Mouse (Mus musculus): ENCODE results near the gene Abcd4.
A peak's percentile ranks its signal among the peaks of the same experiment; 100 is the strongest.

The Abcd4 gene

DNA sequence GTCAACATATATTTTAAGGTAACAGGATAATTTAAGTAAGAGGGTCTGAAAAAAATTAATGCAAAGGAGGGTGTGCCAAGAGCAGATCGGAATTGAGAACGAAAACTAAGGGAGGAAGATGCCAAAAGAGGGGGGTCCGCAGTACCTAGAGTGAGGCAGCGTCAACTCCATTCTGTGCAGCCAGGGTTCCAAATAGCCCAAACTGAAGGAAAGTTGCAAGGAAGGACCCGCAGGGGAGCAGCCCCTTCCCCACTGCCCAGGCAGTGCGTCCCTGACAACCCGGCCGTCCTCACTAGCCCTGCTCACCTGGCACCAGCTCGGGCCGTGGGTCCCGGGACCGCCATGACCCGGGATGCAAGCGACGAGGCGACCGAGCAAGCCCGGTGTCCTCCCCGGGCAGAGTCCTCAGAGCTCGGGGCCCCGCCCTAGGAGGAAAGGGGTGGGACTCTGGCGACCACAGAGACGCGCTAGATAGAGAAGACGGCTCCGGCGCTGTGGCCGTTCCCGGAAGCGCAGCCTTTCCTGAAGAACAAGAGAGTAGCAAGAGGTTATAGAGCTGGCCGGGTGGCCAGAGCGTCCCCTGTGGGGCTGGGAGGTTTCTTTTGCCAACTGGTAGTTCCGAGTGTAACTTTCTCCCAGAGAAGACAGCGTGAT, at the start of gene Abcd4:
Gene Abcd4 (minus strand): TSS at position 437 of the 654 bp plus-strand sequence.
- peak; percentile 89 for DNase-seq

DNA sequence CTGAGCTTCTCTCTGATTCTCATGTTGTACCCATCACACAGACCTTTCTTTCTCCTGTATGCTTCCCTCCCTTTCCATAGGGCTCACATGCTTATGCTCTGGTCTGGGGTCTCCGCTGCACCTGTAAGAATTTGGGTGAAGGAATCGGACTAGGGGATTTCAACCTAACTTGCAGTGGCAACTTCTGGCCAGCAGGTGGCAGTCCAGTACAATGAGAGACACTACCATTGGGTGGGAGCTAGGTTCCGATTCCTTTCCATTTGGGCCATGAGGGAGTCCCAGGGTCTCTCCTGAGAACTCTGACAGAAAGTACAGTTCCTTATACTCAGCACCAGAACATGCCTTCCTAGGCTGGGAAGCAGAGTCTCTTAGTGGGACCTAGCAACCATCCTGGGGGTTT, 36.7 kb upstream of the Abcd4 start:
- peak; percentile 56 for DNase-seq

DNA sequence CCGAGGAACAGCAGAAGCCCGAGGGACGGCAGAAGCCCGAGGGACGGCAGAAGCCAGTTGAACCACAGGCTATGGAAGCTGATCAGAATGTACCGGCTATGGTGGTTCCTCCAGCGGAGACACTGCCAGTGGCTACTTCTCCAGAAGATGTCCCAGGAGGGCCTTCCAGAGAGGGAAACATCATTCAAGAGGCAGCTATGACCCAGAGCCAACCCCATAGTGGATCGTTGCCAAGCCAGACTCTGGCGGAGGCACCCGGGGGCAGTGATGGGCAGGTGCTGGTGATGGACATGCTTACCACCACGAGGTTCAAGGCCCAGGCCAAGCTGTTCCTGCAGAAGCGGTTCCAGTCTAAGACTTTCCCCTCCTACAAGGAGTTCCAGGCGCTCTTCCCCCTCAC, 33.0 kb upstream of the Abcd4 start:
- no peak for DNase-seq

DNA sequence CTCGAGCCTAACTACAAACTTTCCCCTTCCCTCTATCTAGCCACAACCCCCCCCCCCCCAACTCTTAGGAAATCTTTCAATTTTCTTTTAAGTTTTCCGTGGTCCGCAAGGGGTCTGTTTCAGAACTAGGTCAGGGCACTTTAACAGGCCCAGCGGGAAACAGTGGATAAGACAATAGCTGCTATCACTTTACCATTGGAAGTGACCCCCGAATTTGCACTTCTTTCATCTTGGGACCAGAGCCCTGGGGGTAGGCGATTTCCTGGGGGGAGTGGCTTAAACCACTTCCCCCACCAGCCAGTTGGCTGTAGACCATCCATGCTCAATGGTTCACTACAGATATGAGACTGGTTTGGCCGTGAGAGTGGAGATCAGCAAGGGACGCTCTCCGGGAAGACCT, 23.4 kb upstream of the Abcd4 start, which contains the start of gene Vrtn:
Gene Vrtn (plus strand): TSS at position 366 of the 400 bp plus-strand sequence.
- no peak for DNase-seq

GRCm38 (mm10) chr12:84640253-84640652, 23.0 kb upstream of the Abcd4 start:
- DNase-seq: no peak

GRCm38 (mm10) chr12:84631867-84632266, 14.7 kb upstream of the Abcd4 start:
- no peak for DNase-seq

- DNase-seq: no peak
Observed at GRCm38 (mm10) chr12:84625116-84625515, 7.9 kb upstream of the Abcd4 start.

DNA sequence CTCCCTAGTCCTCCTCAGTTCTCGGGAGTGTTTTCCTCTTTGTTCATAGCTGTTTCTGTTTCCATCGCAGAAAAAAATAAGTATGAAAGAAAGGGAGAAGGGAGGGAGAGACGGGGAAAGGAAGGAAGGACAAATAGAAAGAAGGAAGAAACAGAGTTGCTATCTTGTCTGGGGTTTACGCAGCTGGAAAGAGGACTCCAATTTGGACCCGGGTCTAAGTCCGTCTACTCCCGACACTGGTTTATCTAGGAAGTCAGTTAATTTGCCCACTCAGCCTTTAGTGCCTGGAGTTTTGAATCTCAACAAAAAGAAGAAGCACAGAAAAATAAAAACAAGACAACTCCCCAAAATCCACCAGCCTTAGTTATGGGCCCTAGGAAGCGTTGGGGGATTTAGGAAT, 7.4 kb upstream of the Abcd4 start:
- DNase-seq: no peak

- DNase-seq: no peak
Observed at GRCm38 (mm10) chr12:84620975-84621374, 3.8 kb upstream of the Abcd4 start.

DNA sequence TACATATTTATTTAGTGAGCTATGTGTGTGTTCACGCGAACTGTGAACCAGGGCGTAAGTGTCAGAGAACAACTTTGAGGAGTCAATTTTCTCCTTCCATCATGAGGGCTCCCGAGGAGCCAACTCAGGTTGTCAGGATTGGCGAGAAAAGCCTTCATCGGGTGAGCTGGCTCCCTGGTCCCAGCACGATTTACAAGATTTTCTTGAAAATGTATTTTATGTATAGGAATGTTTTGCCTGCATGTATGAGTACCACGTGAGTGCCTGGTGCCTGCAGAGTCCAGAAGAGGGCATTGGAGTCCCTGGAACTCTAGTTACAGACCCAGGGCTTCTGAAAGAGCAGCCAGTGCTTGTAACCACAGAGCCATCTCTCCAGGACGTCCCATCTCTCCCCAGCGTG, 450 bp upstream of the Abcd4 start:
- no peak for DNase-seq

DNA sequence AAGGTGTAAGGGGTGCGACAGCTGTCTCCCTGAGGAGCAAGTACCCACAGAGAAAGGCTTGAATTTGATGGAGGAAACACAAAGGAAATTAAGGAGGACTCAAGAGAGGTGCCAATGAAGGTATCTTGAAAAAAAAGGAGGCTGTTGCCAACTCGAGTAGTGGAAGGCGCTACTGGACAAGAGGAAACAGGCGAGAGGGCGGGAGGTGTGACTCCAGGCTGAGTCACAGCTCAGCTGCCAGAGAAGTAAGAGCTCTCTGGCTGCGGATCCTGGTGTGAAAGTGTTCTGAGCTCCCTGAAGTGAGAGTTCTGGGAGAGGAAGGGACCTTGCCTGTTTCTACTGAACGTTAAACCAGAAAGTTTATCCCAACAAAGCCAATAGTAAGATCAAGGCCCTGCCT, 2.7 kb downstream of the Abcd4 start:
- DNase-seq: peak; percentile 47

DNA sequence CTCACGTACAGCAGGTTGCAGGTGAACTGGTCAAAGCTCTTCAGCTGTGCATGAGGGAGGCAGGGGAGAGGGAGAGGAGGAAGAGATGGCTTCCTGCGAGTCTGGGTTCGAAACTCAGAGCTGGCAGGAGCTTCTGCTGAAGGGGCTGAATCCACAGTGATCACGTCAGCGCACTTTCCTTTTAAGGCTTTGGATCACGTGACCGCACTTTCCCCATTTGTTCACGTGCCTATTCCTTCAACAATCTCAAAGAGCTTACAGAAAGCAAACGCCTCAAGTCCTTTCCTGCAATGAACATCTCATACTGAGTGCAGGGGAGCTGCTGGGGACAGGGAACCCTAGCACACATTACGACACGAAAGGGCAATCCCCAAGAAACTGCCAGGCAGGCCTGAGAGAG, 3.2 kb downstream of the Abcd4 start:
- no peak for DNase-seq

- DNase-seq: no peak
Observed at GRCm38 (mm10) chr12:84612518-84612917, 4.7 kb downstream of the Abcd4 start.

GRCm38 (mm10) chr12:84611718-84612117, 5.5 kb downstream of the Abcd4 start:
- DNase-seq: no peak

- DNase-seq: no peak
Observed at GRCm38 (mm10) chr12:84605860-84606259, 11.4 kb downstream of the Abcd4 start.

DNA sequence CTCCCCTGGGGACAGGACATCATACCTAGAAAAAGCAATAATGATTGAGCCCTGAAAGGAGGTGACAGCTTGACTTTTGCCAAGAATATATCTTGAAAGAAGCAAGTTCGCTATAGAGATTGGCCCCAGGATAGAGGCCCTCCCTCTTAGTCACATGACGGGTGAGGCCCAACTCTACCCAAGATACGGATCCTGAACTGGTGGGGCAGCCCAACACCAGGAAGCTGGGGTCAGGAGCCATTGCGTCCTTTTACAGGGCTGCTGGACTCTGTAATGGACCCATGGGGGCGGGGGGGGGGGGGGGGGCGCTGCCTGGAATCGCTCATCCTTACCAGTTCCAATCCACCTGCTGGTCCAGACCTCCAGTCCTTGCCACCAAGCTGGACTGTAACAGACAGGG, 13.2 kb downstream of the Abcd4 start:
- no peak for DNase-seq

DNA sequence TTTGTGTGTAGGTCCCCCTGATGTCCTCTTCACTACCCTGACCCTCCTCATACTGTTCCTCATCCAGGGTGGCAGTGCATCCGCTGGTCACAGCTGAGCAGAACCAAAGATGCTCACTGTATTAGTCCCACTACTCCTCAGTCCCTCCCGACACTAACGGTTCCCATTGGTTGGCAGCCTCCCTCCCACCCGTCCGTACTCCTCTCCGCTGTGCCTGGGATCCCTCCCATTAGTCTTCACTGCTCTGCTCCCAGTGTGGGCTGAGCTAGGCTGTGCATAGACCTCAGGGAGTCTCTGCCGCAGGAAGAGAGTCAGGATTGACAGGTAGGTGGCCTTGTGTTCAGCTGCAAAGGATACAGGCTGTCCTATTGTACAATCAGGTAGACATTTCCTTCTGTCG, 18.9 kb downstream of the Abcd4 start:
- no peak for DNase-seq

GRCm38 (mm10) chr12:84589825-84590761, 27.1 kb downstream of the Abcd4 start:
- peak; percentile 90 for DNase-seq

- DNase-seq: no peak
Observed at GRCm38 (mm10) chr12:84581285-84581684, 35.9 kb downstream of the Abcd4 start.

DNA sequence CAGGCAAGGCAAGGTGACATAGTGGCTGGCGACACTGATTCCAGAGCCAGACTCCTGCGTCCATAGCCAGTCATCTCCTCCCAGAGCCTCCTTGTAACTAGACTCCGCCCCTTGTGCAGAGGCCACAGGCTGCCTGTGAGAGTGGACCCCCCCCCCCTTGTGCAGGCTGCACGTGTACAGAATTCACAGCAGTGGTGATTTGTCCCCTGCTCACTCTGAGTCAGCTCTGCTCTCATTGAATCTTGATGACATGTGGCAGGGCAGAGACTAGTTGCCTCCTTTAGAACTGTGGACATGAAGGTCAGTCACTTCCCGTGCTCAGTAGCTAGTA, 38.8 kb downstream of the Abcd4 start:
- no peak for DNase-seq

GRCm38 (mm10) chr12:84577768-84578439, 39.3 kb downstream of the Abcd4 start:
- DNase-seq: no peak

DNA sequence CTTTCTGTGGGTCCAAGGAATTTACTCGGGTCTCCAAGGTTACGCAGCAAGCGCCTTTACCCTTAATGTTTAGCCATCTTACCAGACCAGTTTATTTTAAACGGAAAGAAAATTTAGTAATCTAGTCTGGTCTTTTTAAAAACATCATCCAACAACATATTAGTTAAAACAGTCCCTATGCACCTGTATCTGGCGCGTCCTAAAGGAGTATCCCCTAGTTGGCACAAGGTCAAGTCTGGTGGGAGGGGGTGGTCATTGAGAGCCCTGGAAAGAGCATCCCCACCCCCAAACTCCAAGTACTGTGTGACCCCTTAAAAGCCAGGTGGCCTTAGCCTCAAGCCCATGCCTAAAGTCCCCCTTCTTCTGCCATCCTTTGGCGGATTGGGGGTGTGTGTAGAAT, 44.1 kb downstream of the Abcd4 start:
- DNase-seq: no peak

DNA sequence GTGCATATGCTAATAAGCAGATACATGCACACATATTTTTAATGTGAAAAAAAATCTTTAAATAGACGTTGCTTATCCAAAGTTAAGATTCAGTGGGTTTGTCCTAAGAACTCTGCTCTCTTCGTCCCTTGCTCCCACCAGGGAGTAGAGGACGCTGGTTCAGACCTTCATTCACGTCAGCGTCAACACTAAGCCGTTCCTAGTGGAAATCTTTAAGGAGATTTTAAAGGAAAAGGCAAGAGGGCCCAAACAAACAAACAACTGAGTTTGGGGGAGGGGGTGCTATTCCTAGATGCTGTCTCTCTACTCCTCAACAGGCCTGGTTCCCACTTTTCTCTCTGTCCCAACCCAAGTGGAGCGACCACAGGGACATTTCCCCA, 44.9 kb downstream of the Abcd4 start:
- DNase-seq: no peak
